Mouse (Mus musculus): ENCODE data around the gene 4930507D05Rik. TPM values are rescaled to one million over a fixed set of nuclear protein-coding genes. Genes with fewer than 3 reads are reported as not detected.
A peak's percentile ranks its signal among the peaks of the same experiment; 100 is the strongest.
"Not testable (repeated sequence)": the region's sequence is repeated elsewhere in the genome, so short reads cannot be mapped to it uniquely, and the experiment has no call there.

Gene 4930507D05Rik
- polyA plus RNA-seq, 1 experiment from 2014 or later = 0.94 TPM

GRCm38 (mm10) chr10:62425081-62425871, 24.0 kb upstream of the 4930507D05Rik start:
- H3K27me3 ChIP-seq (ENCODE audit: insufficient read depth, poor library complexity, severe bottlenecking) = no peaks in the 10 kb centered on the region
- WGBS = 57% methylated on average over 9 of the region's 9 CpGs
- no peak overlapping the region for H3K27ac ChIP-seq
- H3K9me3 ChIP-seq = no peaks in the 10 kb centered on the region
- DNase-seq (ENCODE audit: low spot score) = no peak
- no peak overlapping the region for H3K4me3 ChIP-seq
- H3K4me1 ChIP-seq (replicated peaks) = no peaks in the 10 kb centered on the region
- peaks cover 28% of the 10 kb centered on the region for H3K36me3 ChIP-seq

DNA sequence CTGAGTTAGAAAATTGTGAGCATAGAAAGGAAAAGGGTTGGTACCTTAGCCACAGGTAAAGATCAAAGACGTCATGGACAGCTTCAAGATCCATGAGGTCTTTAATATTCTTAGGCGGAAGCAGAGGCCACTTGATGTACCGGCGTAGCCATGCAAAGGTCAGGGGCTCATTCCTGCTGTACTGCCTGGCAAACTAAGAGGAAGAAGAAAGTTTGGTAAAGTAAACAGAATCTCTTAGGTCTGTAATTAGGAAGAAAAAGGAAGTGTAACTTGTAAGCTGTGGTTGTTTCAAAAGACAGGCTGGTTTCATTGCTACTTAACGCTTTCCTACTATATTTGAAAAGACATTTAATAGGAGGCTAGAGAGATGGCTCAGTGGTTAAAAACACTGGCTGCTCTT, 18.9 kb upstream of the 4930507D05Rik start:
- 96% methylated on average over 5 of the region's 5 CpGs for WGBS
- Histone ChIP-seq H3K4me3 (no peak overlapping the region), H3K9me3 (no peaks in the 10 kb centered on the region), H3K27ac (no peak overlapping the region), H3K4me1 (replicated peaks) (no peaks in the 10 kb centered on the region), H3K27me3 (ENCODE audit: insufficient read depth, poor library complexity, severe bottlenecking) (no peaks in the 10 kb centered on the region), H3K36me3 (peaks cover 79% of the 10 kb centered on the region)
- no peak for DNase-seq (ENCODE audit: low spot score)

DNA sequence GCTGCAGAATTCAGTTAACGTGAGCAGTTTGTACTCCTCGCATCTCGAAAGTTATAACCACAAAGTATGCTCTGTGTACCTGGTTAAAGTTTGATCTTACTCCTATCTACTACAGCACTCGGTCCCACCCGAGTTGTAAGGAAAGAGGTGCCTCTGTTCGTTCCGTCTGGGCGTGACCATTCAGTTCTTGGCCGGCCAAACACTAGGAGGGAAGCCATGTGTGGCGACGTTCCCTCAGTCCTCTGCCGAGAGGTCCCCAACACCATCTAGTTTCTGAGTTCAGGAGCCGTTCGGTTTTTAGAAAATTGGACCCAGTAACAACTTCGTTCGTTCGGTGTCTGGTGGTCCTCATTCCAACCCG, 971 bp downstream of the 4930507D05Rik start:
- no peaks in the 10 kb centered on the region for H3K27me3 ChIP-seq (ENCODE audit: insufficient read depth, poor library complexity, severe bottlenecking)
- WGBS = 43% methylated on average over 18 of the region's 18 CpGs
- DNase-seq (ENCODE audit: low spot score) = no peak
- peaks cover 30% of the 10 kb centered on the region for H3K36me3 ChIP-seq
- H3K4me3 ChIP-seq = peak overlapping the region; percentile 92
- peaks cover 21% of the 10 kb centered on the region for H3K4me1 ChIP-seq (replicated peaks)
- H3K9me3 ChIP-seq = no peaks in the 10 kb centered on the region
- peak overlapping the region; percentile 99 for H3K27ac ChIP-seq

DNA sequence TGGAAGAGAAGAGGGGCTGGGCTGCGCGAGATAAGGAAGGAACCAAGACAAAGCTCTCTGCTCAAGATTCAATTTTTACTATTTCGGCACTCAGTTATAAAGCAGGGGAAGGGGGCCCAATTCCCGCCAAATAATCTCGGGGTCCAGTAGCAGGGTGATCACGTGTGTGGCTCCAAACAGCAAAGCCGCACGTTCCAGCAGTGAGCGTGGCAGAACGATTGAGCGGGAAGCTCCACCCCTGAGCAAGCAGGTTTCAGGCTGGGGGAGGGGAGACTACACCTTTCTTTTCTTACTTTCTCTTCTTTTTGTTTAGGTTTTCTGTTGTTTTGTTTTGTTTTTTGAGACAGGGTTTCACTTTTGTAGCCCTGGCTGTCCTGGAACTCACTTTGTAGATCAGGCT, 2.7 kb downstream of the 4930507D05Rik start:
- not testable (repeated sequence) for H3K9me3 ChIP-seq; H3K27me3 ChIP-seq (ENCODE audit: insufficient read depth, poor library complexity, severe bottlenecking); H3K4me3 ChIP-seq; H3K27ac ChIP-seq; DNase-seq (ENCODE audit: low spot score)
- Histone ChIP-seq H3K4me1 (replicated peaks) (peaks cover 21% of the 10 kb centered on the region), H3K36me3 (peaks cover 30% of the 10 kb centered on the region)
- 67% methylated on average over 11 of the region's 11 CpGs for WGBS

DNA sequence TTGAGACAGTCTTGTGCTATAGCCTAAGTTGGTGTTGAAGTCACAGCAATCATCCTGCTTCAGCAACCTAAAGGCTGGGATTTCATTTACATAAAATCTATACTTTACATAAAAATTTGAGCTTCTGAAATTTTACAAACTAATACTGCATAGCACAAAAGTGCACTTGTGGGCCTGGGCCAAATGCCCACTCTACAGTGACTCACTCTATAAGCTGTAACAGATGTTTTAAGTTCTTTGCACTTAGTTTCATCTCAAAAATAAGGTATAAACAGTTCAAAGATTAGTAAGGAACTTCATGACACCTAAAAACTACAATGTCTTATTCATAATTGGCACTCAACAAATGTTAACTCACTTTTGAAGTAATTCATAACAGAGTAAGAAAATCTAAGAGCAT, 12.0 kb downstream of the 4930507D05Rik start:
- H3K27me3 ChIP-seq (ENCODE audit: insufficient read depth, poor library complexity, severe bottlenecking) = no peaks in the 10 kb centered on the region
- no peak overlapping the region for H3K4me3 ChIP-seq
- H3K27ac ChIP-seq = no peak overlapping the region
- no peaks in the 10 kb centered on the region for H3K9me3 ChIP-seq
- H3K4me1 ChIP-seq (replicated peaks) = no peaks in the 10 kb centered on the region
- DNase-seq (ENCODE audit: low spot score) = no peak
- peaks cover 90% of the 10 kb centered on the region for H3K36me3 ChIP-seq

DNA sequence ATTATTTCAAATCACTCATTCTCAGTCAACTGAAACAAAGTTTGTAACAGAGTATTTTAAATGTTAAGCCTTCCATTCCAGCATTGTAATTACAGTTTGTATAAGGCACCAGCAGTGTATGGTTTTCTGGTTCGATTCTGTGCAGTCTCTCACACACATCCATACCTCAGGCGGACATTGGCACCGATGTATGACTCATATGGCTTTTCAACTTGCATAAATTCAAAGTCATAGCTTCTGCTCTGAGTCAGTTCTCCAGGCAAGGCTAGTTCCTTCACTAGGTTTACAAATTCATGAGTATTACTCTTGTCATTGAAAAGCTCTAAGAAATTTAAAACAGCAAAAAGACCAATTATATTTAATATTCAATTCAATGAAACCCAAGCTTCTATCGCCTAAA, 20.4 kb downstream of the 4930507D05Rik start:
- Histone ChIP-seq H3K4me1 (replicated peaks) (no peaks in the 10 kb centered on the region), H3K9me3 (no peaks in the 10 kb centered on the region), H3K27ac (no peak overlapping the region), H3K27me3 (ENCODE audit: insufficient read depth, poor library complexity, severe bottlenecking) (no peaks in the 10 kb centered on the region), H3K4me3 (no peak overlapping the region), H3K36me3 (peaks cover 35% of the 10 kb centered on the region)
- DNase-seq (ENCODE audit: low spot score) = no peak
- WGBS = 93% methylated on average over 4 of the region's 4 CpGs

DNA sequence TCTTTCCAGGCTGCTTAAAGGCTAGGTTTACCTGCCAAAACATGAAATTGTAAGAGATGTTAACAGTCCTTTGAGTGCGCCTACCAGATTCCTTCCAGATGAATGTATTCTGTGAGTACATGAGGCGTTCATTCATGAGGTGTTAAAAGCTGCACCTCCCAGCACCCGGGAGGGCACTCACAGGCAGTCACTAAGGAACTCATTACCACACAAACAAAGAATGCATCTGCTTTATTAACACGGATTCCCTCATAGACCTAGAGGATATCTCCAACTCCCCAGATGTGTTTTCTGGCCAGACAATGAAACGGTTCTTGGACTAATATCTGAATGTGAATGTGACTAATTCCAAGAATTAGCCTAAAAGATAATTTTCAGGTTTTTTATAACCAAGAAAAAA, 21.8 kb downstream of the 4930507D05Rik start:
- DNase-seq (ENCODE audit: low spot score) = no peak
- WGBS = 83% methylated on average over 5 of the region's 5 CpGs

GRCm38 (mm10) chr10:62474944-62475343, 25.7 kb downstream of the 4930507D05Rik start:
- Histone ChIP-seq H3K36me3 (peaks cover 23% of the 10 kb centered on the region), H3K27ac (no peak overlapping the region), H3K4me3 (no peak overlapping the region), H3K27me3 (ENCODE audit: insufficient read depth, poor library complexity, severe bottlenecking) (no peaks in the 10 kb centered on the region), H3K4me1 (replicated peaks) (no peaks in the 10 kb centered on the region), H3K9me3 (no peaks in the 10 kb centered on the region)
- no peak for DNase-seq (ENCODE audit: low spot score)
- WGBS = 93% methylated on average over 10 of the region's 10 CpGs

More for the DNA sequence above, 21.8 kb downstream of the 4930507D05Rik start:
- no peak overlapping the region for H3K27ac ChIP-seq
- H3K4me3 ChIP-seq = no peak overlapping the region
- H3K36me3 ChIP-seq = peaks cover 30% of the 10 kb centered on the region
- no peaks in the 10 kb centered on the region for H3K9me3 ChIP-seq
- no peaks in the 10 kb centered on the region for H3K27me3 ChIP-seq (ENCODE audit: insufficient read depth, poor library complexity, severe bottlenecking)
- no peaks in the 10 kb centered on the region for H3K4me1 ChIP-seq (replicated peaks)

DNA sequence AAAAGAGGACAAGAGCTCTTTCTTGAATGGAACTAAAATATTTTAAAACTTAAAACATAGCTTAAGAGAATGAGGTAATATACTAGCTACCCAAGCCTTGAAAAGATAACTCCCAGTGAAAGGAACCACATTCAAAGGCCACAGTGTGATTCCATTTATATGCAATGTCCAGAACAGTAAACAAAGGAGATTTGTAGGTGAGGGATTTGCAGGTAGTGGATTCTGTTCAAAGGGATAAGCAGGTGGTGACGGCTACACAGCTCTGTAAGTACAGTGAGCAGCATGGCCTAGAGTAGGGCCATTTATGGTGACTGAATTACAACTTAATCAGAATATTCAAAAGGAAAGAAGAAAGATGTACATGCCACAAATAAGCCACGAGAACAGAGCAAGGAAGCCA, 27.7 kb downstream of the 4930507D05Rik start:
- H3K27me3 ChIP-seq (ENCODE audit: insufficient read depth, poor library complexity, severe bottlenecking) = no peaks in the 10 kb centered on the region
- H3K27ac ChIP-seq = no peak overlapping the region
- H3K9me3 ChIP-seq = no peaks in the 10 kb centered on the region
- H3K4me1 ChIP-seq (replicated peaks) = no peaks in the 10 kb centered on the region
- H3K36me3 ChIP-seq = peaks cover 23% of the 10 kb centered on the region
- no peak for DNase-seq (ENCODE audit: low spot score)
- WGBS = 78% methylated on average over 2 of the region's 2 CpGs
- no peak overlapping the region for H3K4me3 ChIP-seq

DNA sequence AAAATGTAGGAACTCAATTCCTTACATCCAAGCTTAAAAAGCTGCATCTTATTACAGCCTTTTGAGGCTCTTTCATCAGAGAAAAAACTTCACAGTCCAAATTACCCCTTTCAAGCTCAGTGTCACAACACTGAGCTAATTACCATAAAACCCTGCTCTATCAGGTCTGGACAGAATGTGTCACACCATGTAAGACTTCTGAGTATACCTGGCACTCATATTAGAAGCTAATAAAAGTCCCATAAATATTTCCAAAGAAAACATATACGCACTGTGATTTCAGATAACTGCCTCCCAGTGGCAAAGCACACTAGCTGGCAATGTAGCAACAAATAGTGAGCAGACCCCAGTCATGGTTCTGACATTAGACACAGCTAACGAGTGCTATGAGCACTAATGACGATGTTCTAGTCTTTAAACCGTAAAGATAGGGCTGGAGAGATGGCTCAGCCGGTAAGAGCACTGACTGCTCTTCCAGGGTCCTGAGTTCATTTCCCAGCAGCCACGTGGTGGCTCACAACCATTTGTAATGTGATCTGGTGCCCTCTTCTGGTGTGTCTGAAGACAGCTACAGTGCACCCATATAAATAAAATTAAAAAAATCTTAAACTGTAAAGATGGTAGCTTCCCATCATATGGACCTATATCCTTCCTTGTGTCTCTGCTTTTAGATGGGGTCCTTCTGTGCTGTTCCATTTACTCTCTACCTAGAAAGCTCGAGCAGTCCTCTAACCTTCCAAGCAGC, 32.0 kb downstream of the 4930507D05Rik start:
- H3K9me3 ChIP-seq = no peaks in the 10 kb centered on the region
- H3K36me3 ChIP-seq = peaks cover 17% of the 10 kb centered on the region
- peaks cover 8% of the 10 kb centered on the region for H3K4me1 ChIP-seq (replicated peaks)
- 75% methylated on average over 7 of the region's 7 CpGs for WGBS
- no peak overlapping the region for H3K27ac ChIP-seq
- no peak for DNase-seq (ENCODE audit: low spot score)
- no peak overlapping the region for H3K4me3 ChIP-seq
- no peaks in the 10 kb centered on the region for H3K27me3 ChIP-seq (ENCODE audit: insufficient read depth, poor library complexity, severe bottlenecking)

GRCm38 (mm10) chr10:62485878-62486582, 36.7 kb downstream of the 4930507D05Rik start:
- Histone ChIP-seq H3K36me3 (no peaks in the 10 kb centered on the region), H3K27ac (peak overlapping the region; percentile 93), H3K4me3 (peak overlapping the region; percentile 83), H3K9me3 (no peaks in the 10 kb centered on the region), H3K4me1 (replicated peaks) (peaks cover 21% of the 10 kb centered on the region), H3K27me3 (ENCODE audit: insufficient read depth, poor library complexity, severe bottlenecking) (no peaks in the 10 kb centered on the region)
- WGBS = under 1% methylated on average over 48 of the region's 48 CpGs
- DNase-seq (ENCODE audit: low spot score) = peak; percentile 46

DNA sequence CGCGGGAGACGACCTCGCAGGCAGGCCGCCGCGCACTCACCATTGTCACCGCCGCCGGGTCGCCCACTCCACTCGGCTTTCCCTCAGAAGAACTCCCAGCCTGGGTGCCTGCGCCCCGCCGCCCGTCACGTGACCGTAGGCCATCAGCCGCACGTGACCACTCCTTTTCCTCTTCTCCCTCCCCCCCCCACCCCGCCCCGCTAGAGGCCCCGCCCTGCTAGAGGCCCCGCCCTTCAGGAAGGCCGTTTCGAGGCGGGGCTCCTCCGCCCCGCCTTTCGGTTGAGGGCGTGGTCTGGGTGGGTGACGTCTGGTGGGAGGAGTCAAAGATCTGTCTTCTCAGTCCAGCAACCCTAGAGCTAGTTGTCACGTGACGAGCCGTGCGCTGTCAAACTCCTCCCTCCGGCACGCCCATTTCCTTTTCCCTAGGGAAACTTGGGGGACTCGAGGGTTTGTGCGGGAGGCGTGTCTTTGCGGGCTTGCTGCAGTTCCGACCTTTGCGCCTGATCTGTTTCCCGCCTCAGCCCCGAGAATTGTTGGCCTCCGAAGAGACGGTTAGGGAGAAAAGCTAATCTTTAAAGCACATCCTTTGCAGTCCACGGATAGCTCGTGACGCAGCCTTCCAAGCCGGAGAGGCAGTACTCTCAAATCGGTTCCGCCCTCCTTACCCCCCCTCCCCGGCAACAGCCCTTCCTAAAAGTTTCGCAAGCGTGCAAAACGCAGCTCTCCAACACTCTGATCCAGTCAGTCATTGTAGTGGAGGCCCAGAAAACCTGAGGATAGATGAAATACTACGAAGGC, 37.5 kb downstream of the 4930507D05Rik start, which contains the start of gene Vps26a:
Vps26a (minus strand) TSS at position 188 of the 798 bp plus-strand sequence.
- DNase-seq (ENCODE audit: low spot score) = peak; percentile 100
- Histone ChIP-seq H3K27ac (peak within 1 kb of the TSS; percentile 93), H3K9me3 (no peaks in the 10 kb centered on the region), H3K4me1 (replicated peaks) (peaks cover 21% of the 10 kb centered on the region), H3K4me3 (peak within 1 kb of the TSS; percentile 83), H3K27me3 (ENCODE audit: insufficient read depth, poor library complexity, severe bottlenecking) (no peaks in the 10 kb centered on the region), H3K36me3 (no peaks in the 10 kb centered on the region)
- under 1% methylated on average over 59 of the region's 59 CpGs for WGBS
